Mouse (Mus musculus): ENCODE data around the gene Barhl2.

Gene Barhl2

DNA sequence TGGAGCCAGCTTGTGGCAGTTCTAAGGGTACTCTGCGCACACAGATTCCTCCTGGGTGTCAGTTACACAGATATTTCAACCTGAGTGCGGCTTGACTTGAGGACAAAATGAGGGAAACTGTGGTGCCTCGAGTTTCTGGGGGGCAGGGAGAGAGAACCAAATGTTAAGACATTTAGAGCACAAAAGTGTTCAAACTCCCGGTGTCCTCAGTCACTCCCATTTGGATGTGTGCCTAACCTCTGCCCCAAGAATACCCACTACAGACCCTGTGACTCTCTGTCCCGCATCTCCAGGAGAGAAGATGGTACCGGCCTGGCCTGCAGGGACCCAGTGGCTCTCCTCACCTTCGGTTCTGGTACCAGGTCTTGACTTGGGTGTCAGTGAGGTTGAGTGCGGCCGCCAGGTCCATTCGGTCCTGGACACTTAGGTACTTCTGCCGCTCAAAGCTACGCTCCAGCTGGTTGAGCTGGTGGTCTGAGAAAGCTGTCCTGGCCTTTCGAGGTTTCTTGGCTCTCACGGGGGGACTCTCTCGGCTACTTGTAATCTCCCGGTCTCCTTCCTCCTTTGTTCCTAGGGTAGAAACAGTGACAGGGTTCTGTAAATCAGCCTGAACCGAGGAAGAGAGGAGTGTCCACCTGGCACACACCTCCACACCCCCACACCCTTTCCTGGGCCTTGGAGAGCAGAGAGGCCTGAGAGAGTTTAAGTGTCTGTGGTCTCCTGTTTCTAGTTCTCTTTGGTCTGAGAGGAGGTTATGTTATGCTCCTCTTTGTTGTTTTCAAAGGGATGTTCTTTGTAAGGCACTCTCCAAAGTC is 2.7 kb downstream of the Barhl2 start:
- no peak for DNase-seq (ENCODE audit: low spot score)

DNA sequence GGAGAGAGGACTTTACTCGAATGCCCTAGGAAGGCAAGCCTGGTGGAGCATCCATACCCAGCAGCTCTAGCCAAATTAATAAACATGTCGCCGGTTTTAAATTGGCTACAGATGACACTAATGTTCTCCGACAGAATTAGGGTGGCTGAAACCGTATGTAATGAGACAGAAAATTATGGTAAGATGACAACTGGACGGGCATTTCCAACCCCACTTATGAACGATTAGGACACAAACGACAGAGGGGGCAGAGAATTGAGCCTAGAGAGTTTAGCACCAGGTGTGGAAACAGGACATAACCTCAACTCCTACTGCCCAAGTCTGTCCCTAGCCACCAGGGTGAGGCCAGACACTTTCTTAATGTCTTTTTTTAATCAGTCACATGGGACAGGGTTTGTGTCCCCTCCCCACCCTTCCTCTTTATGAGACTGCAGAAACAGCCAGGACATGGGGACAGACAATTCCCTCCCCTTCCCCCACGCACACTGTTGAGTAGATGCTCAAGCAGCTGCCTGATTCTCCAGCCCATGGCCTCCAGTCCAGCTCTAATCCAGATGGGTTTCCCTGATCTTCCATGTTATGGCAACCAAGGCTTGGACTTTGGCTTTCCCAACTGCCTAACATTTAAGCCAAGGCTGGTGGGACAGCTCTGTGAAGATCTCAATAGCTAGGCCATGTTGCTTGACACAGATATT is 3.4 kb downstream of the Barhl2 start:
- DNase-seq (ENCODE audit: low spot score) = no peak

DNA sequence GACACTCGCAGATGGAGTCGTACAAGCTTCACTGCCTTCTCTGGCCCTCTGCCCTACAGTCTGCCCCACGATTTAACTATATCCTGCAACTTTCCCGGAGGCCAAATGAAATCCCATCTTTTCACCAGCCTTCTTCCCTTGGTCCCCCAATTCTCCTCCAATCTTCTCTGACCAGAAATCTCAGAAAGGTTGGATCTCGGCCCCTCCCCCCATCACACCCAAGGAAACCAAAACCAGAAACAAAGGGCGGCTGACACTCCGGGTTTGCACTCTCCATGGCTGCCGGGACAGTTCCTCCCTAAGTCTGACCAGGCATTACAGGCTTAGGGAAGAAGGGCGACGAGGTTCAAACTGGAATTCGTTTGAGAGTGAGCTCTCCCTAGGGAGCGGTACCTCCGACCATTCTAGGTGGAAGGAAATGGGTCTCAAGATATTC is 4.1 kb downstream of the Barhl2 start:
- DNase-seq (ENCODE audit: low spot score) = no peak

DNA sequence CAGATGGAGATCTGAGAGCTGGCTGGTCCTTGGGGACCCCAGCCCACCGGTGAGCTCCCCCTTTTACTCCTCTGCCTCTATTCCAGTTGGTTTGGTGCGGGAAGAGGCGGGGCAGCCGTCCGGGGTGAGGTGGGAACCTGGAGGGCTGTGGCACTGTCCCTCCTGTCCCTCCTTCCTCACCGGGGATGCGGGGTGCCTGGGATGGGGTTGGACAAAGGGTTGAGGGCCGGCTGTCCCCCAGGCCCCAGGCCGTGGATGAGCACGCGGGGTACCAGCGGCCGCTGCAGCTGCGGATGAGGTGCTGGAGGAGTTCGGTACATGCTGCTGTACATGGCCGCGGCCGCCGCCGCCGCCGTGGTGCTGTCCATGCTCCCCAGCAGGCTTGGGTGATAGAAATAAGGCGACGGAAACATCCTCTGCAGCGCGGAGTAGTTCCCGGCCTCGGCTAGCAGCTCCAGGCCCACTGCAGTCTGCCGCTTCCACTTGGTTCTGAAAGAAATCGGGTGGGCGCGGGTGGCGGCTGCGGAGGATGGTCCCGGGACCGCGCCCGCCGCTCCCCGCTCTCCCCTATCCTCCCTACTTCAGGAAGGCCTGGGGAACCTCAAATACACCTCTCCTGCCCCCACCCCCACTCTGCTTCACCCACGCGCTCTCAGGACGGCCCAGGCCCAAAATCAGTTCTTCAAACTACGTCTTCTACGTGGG is 4.6 kb downstream of the Barhl2 start:
- DNase-seq (ENCODE audit: low spot score) = no peak

DNA sequence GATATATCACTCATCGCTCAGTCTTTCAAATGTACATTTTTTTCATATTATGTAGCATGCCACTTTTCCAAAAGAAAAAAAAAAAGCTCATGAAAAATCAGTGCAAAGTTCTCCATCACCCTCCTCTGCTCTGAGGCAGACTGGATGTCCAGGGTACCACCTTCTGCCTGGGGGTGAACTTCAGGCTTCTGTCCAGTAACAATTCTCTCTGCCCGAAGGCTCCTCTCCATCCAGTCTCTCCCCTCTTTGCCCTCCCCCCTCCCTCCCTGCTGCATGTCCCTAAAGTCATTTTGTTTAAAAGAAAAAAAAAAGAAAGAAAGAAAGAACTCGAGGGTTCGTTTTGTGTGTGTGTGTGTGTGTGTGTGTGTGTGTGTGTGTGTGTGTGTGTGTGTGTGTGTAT is 5.3 kb downstream of the Barhl2 start:
- DNase-seq (ENCODE audit: low spot score) = no peak

DNA sequence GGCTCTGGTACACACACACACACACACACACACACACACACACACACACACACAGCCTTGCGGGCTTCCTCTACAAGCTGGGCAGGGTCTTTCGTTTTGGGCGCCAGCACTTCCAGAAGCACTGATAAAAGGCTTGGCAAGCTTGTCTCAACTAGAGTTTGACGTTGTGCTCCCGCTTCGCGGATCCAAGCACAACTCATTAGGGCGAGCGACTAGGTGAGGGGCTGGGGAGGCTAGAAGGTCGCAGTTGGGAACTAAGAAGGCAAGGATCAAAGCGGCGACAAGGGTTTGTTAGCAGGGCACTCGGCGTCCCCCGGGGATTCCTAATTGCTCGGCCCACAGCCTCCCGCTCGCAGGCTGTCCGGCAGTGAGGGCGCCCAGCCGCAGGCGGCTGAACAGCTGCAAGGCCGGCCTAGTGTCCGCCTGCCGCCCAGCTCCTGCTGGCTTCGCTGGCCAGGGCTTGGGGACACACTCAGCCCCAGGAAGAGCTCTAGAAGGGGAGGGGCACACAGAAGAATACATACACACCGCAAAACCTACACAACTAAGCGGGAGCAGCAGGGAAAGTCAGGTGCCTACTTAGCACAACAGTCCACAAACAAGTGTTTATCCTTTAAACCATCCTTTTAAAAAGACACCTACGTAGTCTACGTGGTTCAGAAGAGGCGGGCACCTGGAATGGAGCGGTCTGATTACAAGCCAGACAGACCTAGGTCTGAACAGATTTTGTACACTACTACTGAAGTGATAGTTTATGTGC is 6.1 kb downstream of the Barhl2 start:
- DNase-seq (ENCODE audit: low spot score) = peak; percentile 8

DNA sequence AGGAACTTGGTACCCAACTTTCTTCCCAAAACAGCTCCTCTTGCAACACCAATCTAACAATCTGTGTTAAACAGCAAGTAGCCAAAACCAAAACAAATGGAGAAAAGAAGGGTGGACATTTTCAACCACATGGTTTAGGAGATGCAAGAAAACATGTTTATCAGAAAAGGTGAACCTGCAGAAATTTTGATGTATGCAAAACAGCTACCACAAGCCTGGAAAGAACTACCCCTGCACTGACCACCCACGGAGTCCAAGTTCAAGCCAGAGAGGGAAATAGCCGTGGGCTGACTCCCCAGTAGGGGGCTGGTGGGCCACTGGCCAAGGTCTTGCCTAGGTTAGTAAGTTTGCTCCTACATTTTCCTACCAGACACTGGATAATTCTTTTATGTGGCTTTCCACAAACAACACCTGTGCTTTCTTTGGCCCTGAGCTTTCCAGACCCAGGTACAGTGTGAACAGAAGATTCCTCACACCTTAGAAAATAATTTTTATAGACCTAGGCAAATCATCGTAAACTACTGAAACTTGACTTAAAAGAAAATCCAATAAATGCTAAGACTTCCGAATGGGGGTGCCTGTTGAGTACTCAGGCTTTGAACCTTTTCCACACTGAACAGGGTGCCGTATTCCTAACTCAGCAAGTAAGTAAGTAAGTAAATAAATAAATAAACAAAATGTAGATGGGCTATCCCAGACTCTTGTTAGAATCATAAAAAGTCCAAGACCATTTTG is 7.4 kb downstream of the Barhl2 start:
- no peak for DNase-seq (ENCODE audit: low spot score)

DNA sequence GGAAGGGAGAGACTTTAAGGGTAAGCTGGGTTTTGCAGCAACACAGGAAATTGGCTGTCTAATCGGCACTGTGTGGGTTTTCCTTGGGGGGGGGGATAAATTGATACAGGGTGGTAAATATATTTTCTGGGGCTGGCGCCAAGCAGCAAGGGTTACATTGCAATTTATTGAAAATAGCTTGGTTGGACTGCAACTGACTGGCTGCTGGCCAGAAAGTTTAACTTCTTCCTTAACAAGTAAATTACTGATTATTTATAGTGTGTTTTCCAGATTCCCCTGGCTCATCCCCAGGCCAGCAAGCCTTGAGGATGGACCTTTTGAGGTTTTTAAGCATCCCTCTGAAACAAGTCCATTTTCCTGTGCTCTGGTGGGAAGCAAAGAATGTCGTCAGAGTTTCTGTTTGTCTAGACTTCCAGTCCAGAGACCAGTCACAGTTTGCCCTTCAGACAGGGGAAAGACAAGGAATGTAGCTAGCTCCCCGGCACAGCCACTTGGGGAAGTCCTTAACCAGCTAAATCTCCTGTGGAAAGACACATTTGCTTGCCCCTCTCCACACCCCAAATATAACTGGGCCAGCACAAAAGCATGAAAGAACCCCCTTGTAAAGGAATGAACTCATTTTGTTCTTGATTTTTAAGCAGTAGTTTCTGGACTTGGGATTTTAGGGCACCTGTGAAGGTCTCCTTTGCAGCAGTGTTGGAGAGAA is 8.1 kb downstream of the Barhl2 start:
- DNase-seq (ENCODE audit: low spot score) = no peak

DNA sequence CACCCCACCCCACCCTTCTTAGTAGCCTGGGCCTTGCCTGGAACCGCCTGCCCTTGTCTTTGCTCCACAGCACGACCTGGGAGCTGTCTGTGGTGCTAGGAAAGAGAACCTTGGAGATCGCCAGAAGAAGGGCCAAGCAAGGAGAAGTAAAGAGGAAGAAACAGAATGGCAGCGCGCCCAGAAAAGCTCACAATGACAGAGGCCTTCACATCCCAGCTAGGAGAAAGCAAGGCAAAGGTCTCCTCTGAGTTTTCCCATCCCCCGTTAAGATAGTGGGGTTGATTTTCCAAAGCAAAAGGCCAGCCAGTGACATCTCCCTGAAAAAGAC is 9.2 kb downstream of the Barhl2 start:
- peak; percentile 29 for DNase-seq (ENCODE audit: low spot score)

DNA sequence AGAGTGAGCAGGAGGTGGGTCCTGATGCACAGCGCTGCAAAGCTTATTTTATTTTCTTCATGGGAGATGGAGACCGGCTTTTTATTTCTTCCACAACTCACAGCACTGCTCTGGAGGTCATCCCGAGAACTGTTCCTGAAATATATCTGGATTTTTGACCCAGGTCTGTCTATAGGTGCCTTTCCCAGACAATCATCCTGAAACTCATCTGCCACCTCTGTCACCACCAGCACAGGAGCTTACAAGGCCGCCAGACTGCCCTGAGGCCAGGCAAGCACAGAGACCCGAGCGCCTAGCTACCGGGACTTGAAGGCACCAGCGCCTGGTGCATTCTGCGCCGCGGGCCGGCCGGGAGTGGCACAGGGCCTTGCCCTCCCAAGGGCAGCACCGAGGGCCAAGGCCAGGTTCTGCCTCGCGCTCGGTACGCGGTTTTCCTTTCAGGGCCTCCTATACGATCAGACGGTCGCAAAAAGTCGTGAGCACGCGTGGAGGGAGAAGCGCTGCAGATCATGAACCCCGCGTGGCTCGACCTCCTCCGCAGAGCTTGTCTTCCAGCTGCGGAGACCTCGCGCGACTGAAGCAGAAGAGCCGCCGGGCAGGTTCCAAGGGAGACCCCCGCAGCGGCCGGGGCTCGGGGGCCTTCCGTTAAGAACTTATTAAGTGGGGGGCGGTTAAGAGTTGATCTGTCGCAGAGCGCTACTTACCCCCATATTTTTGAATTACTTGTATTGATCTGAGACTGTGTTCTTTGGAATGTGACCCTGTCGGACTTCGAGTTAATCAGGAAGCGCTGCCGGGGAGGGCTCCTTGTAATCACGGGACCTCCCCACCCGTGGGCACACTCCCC is 9.8 kb downstream of the Barhl2 start:
- DNase-seq (ENCODE audit: low spot score) = no peak

DNA sequence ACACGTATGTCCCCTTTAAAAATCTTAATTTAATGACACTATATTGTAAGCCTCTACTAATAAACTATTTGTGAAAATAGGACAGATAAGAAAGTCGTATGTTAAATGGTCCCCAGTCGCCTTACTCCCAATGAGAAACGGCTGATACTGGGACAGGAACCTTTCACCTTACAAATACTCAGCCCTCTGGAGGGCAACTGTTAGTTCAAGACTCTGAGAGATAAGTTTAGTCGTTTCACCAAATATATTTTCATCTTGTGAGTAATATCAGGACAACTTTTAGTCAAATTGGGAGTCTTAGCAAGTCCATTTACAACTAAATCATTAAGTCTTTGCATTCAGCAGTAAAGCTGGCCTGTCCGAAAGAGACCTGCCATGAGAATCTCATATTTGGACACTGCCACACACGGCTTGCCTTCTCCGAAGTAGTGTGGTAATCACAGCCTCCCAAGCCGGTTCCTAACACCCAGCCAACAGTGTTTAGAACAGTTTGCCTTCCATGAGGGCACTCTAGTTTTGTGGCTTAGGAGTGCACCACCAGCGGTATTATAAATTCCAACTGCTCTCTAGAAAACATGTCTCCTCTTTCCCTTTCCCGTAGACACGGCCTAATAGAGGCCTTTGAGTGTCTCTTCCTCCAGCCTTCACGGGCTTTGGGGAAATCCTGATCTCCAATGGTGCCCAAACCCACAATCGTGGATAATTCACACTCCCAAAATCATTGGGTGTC is 10.7 kb downstream of the Barhl2 start:
- no peak for DNase-seq (ENCODE audit: low spot score)

DNA sequence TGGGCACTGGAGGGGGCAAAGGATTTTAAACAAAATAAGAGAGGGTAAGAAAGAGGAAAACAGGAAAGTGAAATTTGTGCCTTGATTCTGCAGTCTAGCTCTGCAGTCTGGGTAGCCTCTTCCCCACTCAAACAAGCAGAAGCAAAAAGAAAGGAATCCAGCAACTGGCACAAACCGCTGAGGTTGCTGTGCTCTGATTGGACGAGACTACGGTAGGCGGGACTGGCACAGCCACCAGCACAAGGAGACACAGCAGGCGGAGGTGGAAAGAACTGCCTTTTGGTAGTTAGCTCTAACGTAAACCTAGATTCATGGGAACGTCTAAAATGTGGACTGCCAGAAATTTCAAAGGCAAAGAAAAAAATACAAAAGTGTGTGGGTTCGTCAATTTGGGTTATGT is 11.4 kb downstream of the Barhl2 start:
- DNase-seq (ENCODE audit: low spot score) = no peak

- no peak for DNase-seq (ENCODE audit: low spot score)
Observed at GRCm38 (mm10) chr5:106445681-106446080, 12.3 kb downstream of the Barhl2 start.

DNA sequence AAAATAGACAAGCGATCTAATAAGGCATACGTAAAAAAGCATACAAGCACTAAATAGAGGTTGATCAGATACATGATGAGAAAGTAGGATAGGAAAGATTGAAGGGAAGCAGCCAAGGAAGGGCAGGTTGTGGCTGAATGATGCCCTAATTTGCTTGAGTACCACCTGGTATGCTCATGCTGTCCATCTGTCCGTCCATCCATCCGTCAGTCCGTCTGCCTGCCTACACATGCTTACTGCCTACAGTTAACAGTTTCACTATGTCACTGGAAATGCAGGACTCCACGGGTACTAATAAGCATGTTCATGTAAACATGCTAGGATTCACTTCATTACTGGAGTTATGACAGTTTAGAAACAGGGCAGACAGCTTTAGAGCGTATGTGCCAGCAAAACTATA is 19.1 kb downstream of the Barhl2 start:
- no peak for DNase-seq (ENCODE audit: low spot score)

DNA sequence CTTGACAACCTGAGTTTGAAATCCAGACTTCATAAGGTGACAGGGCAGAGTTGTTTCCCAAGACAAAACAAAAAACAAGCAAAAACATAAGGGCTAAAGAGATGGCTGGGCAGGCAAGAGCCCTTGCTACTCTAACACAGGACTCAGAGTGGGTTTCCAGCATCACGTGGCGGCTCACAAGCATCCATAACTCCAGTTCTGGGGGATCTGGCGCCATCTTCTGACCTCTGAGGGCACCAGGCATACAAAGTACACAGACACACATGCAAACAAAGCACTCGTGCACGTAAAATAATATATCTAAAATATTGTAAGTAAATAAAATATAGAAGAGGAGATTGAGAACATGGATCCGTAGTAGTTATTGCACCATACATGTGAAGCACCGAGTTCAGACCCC is 31.9 kb downstream of the Barhl2 start:
- DNase-seq (ENCODE audit: low spot score) = no peak

- DNase-seq (ENCODE audit: low spot score) = no peak
Observed at GRCm38 (mm10) chr5:106420871-106421270, 37.1 kb downstream of the Barhl2 start.

GRCm38 (mm10) chr5:106420370-106420769 is 37.6 kb downstream of the Barhl2 start:
- DNase-seq (ENCODE audit: low spot score) = no peak

- peak; percentile 77 for DNase-seq (ENCODE audit: low spot score)
Observed at GRCm38 (mm10) chr5:106417210-106417609, 40.8 kb downstream of the Barhl2 start.

DNA sequence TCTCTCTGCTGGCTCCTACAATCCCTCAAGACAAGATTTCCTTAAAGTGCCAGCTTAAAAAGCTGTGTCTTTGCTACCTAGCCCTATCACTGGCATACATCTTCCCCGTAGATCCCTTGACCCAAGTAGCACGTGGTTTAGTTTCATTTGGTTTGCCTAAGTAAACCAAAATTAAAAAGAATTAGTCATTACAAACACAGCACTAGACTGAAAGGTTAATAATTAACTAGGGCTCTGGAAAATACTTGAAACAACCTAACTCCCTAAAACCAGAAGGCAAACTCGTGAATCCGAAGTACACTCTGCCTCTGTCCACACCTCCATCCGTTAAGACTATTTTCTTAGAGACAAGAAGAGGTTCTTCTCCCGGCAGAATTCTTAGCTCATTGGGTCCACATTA is 41.4 kb downstream of the Barhl2 start:
- DNase-seq (ENCODE audit: low spot score) = no peak

All from testis, postnatal 14 days (tissue).